8 mouse cellular contexts compared by ENCODE assay signal in genomic region chr2:21204912-21205830, GRCm38 (mm10). TPM values are rescaled to one million over a fixed set of nuclear protein-coding genes. Genes with fewer than 3 reads are reported as not detected.
DNase-seq lines count a peak whose midpoint lies in the region; ATAC-seq and TF ChIP-seq lines count a peak whose summit lies in the region.

Enkur (minus strand) TSS chr2:21205365.
Thnsl1 (plus strand) TSS chr2:21205724.

- peak; percentile 100 for ATAC-seq in heart, embryonic 11.5 days (replicated peaks; ENCODE audit: insufficient number of reproducible peaks, low FRiP score, low TSS enrichment)
- peak; percentile 99 for ATAC-seq in kidney, embryonic 16.5 days (ENCODE audit: low FRiP score, low TSS enrichment)

- H3K36me3 ChIP-seq in C2C12 (ENCODE audit: control insufficient read depth, insufficient read depth) (no peaks in the 10 kb centered on the region), myocyte (ENCODE audit: control insufficient read depth, insufficient read depth) (no peaks in the 10 kb centered on the region)
- no peaks in the 10 kb centered on the region for H3K36me3 ChIP-seq in erythroblast, embryonic 14.5 days (ENCODE audit: control insufficient read depth)
- no peaks in the 10 kb centered on the region for H3K36me3 ChIP-seq in heart, embryonic 11.5 days (ENCODE audit: control insufficient read depth, insufficient read depth, low read length)
- no peaks in the 10 kb centered on the region for H3K36me3 ChIP-seq in kidney, embryonic 16.5 days (ENCODE audit: insufficient read depth, low read length)
- H3K36me3 ChIP-seq in liver, adult 2 months (ENCODE audit: control insufficient read depth, insufficient read depth, low read length): no peaks in the 10 kb centered on the region
- H3K36me3 ChIP-seq in splenic B cell, adult 2 months (ENCODE audit: control insufficient read depth, insufficient read depth, low read length, poor library complexity, severe bottlenecking): no peaks in the 10 kb centered on the region

- H3K79me3 ChIP-seq in C2C12 (ENCODE audit: low read depth): no peaks in the 10 kb centered on the region

- H3ac ChIP-seq in C2C12 (ENCODE audit: control insufficient read depth, insufficient read length, low read depth) (peak within 1 kb of the TSS; percentile 78), myocyte (ENCODE audit: control insufficient read depth, insufficient read length) (peak within 1 kb of the TSS; percentile 35)

- peak within 1 kb of the TSS; percentile 59; the same call in 1 of the 2 replicates for H3K27ac ChIP-seq in heart, embryonic 11.5 days (ENCODE audit: low read depth, low read length)
- H3K27ac ChIP-seq in kidney, embryonic 16.5 days (ENCODE audit: low read length): peak within 1 kb of the TSS; percentile 60; the same call in 1 of the 2 replicates
- peak within 1 kb of the TSS; percentile 20 for H3K27ac ChIP-seq in liver, adult 2 months (replicated peaks; ENCODE audit: insufficient read depth, low read depth, low read length)

- no peaks in the 10 kb centered on the region for H3K9me3 ChIP-seq in erythroblast, embryonic 14.5 days (ENCODE audit: control insufficient read depth, low read length)
- H3K9me3 ChIP-seq in heart, embryonic 11.5 days (replicated peaks; ENCODE audit: control insufficient read depth, low read length): no peaks in the 10 kb centered on the region
- H3K9me3 ChIP-seq in kidney, embryonic 16.5 days (ENCODE audit: low read length): no peaks in the 10 kb centered on the region

- H3K4me1 ChIP-seq in erythroblast, embryonic 14.5 days (ENCODE audit: control insufficient read depth): peaks cover 15% of the 10 kb centered on the region
- H3K4me1 ChIP-seq in heart, embryonic 11.5 days (ENCODE audit: control insufficient read depth, insufficient read depth, low read length): no peaks in the 10 kb centered on the region
- H3K4me1 ChIP-seq in kidney, embryonic 16.5 days (ENCODE audit: insufficient read depth, low read length): peaks cover 7% of the 10 kb centered on the region
- H3K4me1 ChIP-seq in liver, adult 2 months (ENCODE audit: control insufficient read depth, insufficient read depth, low read length): peaks cover 4% of the 10 kb centered on the region

- H3K27me3 ChIP-seq in C2C12 (ENCODE audit: control insufficient read depth, insufficient read depth, insufficient read length) (no peaks in the 10 kb centered on the region), myocyte (ENCODE audit: control insufficient read depth, insufficient read depth, insufficient read length) (no peaks in the 10 kb centered on the region)
- no peaks in the 10 kb centered on the region for H3K27me3 ChIP-seq in erythroblast, embryonic 14.5 days (ENCODE audit: control insufficient read depth)
- no peaks in the 10 kb centered on the region for H3K27me3 ChIP-seq in heart, embryonic 11.5 days (ENCODE audit: control insufficient read depth, insufficient read depth, low read length)
- no peaks in the 10 kb centered on the region for H3K27me3 ChIP-seq in kidney, embryonic 16.5 days (ENCODE audit: insufficient read depth, low read length)
- H3K27me3 ChIP-seq in liver, adult 2 months (ENCODE audit: control insufficient read depth, insufficient read depth, low read length): no peaks in the 10 kb centered on the region
- no peaks in the 10 kb centered on the region for H3K27me3 ChIP-seq in splenic B cell, adult 2 months (ENCODE audit: control insufficient read depth, insufficient read depth, low read length, poor library complexity, severe bottlenecking)

- DNase-seq in brain, embryonic 14.5 days (ENCODE audit: low read depth): peak; percentile 99
- DNase-seq in liver, adult 2 months (ENCODE audit: extremely low read depth, low read depth, low spot score): peak; percentile 81
- DNase-seq in splenic B cell, adult 2 months (ENCODE audit: low read depth, low spot score): peak; percentile 99

- TF ChIP-seq POLR2A in brain, embryonic 14.5 days (IDR thresholded peaks at IDR 0.05; ENCODE audit: borderline replicate concordance, extremely low read depth, insufficient read depth, insufficient read length, poor library complexity, severe bottlenecking): peak; percentile 98
- TF ChIP-seq POLR2A in liver, adult 2 months (IDR thresholded peaks at IDR 0.05; ENCODE audit: extremely low read depth, insufficient read depth, low read length): peak; percentile 69
- TF ChIP-seq POLR2A in myocyte (IDR thresholded peaks at IDR 0.05; ENCODE audit: insufficient read length, low read depth): peak; percentile 86

- H3K79me2 ChIP-seq in C2C12 (ENCODE audit: control insufficient read depth, insufficient read depth) (no peaks in the 10 kb centered on the region), myocyte (ENCODE audit: control insufficient read depth, insufficient read depth) (no peaks in the 10 kb centered on the region)
- H3K79me2 ChIP-seq in liver, adult 2 months (ENCODE audit: control insufficient read depth, insufficient read depth, low read length): no peaks in the 10 kb centered on the region

- H3K4me3 ChIP-seq in C2C12 (ENCODE audit: insufficient read depth, poor library complexity, severe bottlenecking): peak within 1 kb of the TSS; percentile 54
- peak within 1 kb of the TSS; percentile 77 for H3K4me3 ChIP-seq in erythroblast, embryonic 14.5 days (replicated peaks)
- H3K4me3 ChIP-seq in heart, embryonic 11.5 days (ENCODE audit: low read depth, low read length): peak within 1 kb of the TSS; percentile 56
- peak within 1 kb of the TSS; percentile 78 for H3K4me3 ChIP-seq in kidney, embryonic 16.5 days (ENCODE audit: low read length)
- peak within 1 kb of the TSS; percentile 78 for H3K4me3 ChIP-seq in liver, adult 2 months (ENCODE audit: insufficient read depth, low read depth, low read length)
- peak within 1 kb of the TSS; percentile 41 for H3K4me3 ChIP-seq in myocyte

- WGBS in heart, embryonic 11.5 days (ENCODE audit: insufficient replicate concordance): 2% methylated on average over 43 of the region's 43 CpGs
- WGBS in kidney, embryonic 16.5 days: 1% methylated on average over 43 of the region's 43 CpGs
- 4% methylated on average over 43 of the region's 43 CpGs for WGBS in liver, adult 2 months

- H3K4me2 ChIP-seq in heart, embryonic 11.5 days: peak within 1 kb of the TSS; percentile 66
- peak within 1 kb of the TSS; percentile 74 for H3K4me2 ChIP-seq in kidney, embryonic 16.5 days (replicated peaks; ENCODE audit: low read depth, low read length)
- H3K4me2 ChIP-seq in myocyte (ENCODE audit: low read depth): peak within 1 kb of the TSS; percentile 91

- TF ChIP-seq CTCF in C2C12 (IDR thresholded peaks at IDR 0.05; ENCODE audit: control insufficient read depth, insufficient read depth, insufficient read length): no peak
- TF ChIP-seq CTCF in brain, embryonic 14.5 days (IDR thresholded peaks at IDR 0.05; ENCODE audit: borderline replicate concordance, extremely low read depth, insufficient read depth, insufficient read length): no peak
- no peak for TF ChIP-seq CTCF in liver, adult 2 months (IDR thresholded peaks at IDR 0.05; ENCODE audit: low read depth, low read length)

- peak within 1 kb of the TSS; percentile 70 for H3K9ac ChIP-seq in heart, embryonic 11.5 days (ENCODE audit: low read depth, low read length)
- peak within 1 kb of the TSS; percentile 78 for H3K9ac ChIP-seq in kidney, embryonic 16.5 days (replicated peaks; ENCODE audit: low read length)
- peak within 1 kb of the TSS; percentile 69 for H3K9ac ChIP-seq in liver, adult 2 months (ENCODE audit: low read depth, low read length)

TF ChIP-seq in C2C12, 6 proteins besides CTCF, POLR2A, EP300 and RAD21:
- peak; percentile 22 for TF ChIP-seq MAX (IDR thresholded peaks at IDR 0.05)
- TF ChIP-seq MYOG (IDR thresholded peaks at IDR 0.05; ENCODE audit: control insufficient read depth, extremely low read depth, insufficient read length): no peak

TF ChIP-seq in myocyte, 11 proteins besides CTCF, POLR2A, EP300 and RAD21:
- no peak for TF ChIP-seq MYOG (IDR thresholded peaks at IDR 0.05; ENCODE audit: control insufficient read depth in 1 of 3, insufficient read depth in 1 of 3, insufficient read length in 2 of 3, low read depth in 2 of 3)
- no peak for TF ChIP-seq E2F4 (IDR thresholded peaks at IDR 0.05; ENCODE audit: insufficient read depth)
- TF ChIP-seq USF1 (IDR thresholded peaks at IDR 0.05; ENCODE audit: low read depth): peak; percentile 38
- peak; percentile 93 for TF ChIP-seq POLR2AphosphoS2 (IDR thresholded peaks at IDR 0.05; ENCODE audit: insufficient read length, low read depth)
TF ChIP-seq in myocyte: peak in this region for 2.

RNA-seq across cellular contexts. Expression of gene Enkur, which starts in this region (rescaled TPM):
- polyA plus RNA-seq in C2C12 (2012; fragmentation: generic; extraction: Trizol) (0.08 TPM), myocyte (2012; fragmentation: generic; extraction: Trizol) (1.0 TPM)
- polyA plus RNA-seq in brain, embryonic 14.5 days (2012; rRNA removed): 2.4 and 4.7 TPM in 2 replicates
- polyA plus RNA-seq in erythroblast, embryonic 14.5 days (2012): not detected in 2 replicates
- 1.6 and 2.8 TPM in 2 replicates for polyA plus RNA-seq in heart, embryonic 11.5 days (2014; fragmentation: Nextera tagmentation; extraction: Ambion mirVana)
- 0.29 TPM in 1 of 2 replicates, not detected in the other for polyA plus RNA-seq in kidney, embryonic 16.5 days (2015; fragmentation: Nextera tagmentation; extraction: Ambion mirVana)
- not detected in 2 replicates for total RNA-seq in liver, adult 2 months (2014; rRNA removed)
- not detected in 2 replicates for polyA plus RNA-seq in liver, adult 2 months (2012; rRNA removed)

RNA-seq across cellular contexts. Expression of gene Thnsl1, which starts in this region (rescaled TPM):
- polyA plus RNA-seq in C2C12 (2012; fragmentation: generic; extraction: Trizol): 1.5 TPM
- 15.4 and 15.7 TPM in 2 replicates for polyA plus RNA-seq in brain, embryonic 14.5 days (2012; rRNA removed)
- polyA plus RNA-seq in erythroblast, embryonic 14.5 days (2012): 0.19 TPM in 1 of 2 replicates, not detected in the other
- 6.9 and 7.3 TPM in 2 replicates for polyA plus RNA-seq in heart, embryonic 11.5 days (2014; fragmentation: Nextera tagmentation; extraction: Ambion mirVana)
- 7.6 and 7.9 TPM in 2 replicates for polyA plus RNA-seq in kidney, embryonic 16.5 days (2015; fragmentation: Nextera tagmentation; extraction: Ambion mirVana)
- total RNA-seq in liver, adult 2 months (2014; rRNA removed): 3.5 and 4.0 TPM in 2 replicates
- polyA plus RNA-seq in liver, adult 2 months (2012; rRNA removed): 1.2 and 2.0 TPM in 2 replicates
- polyA plus RNA-seq in myocyte (2012; fragmentation: generic; extraction: Trizol): 3.6 TPM

Comparison
In these comparisons a context has a peak if more than half of its experiments do, and no peak if none do; other contexts are left out.
1. Peak in every context shown above with its lines: DNase-seq, ATAC-seq, H3K4me3 ChIP-seq and H3K27ac ChIP-seq.